Mouse (Mus musculus) hindbrain, embryonic 16.5 days (tissue): ENCODE data around the gene Med15. TPM values are rescaled to one million over a fixed set of nuclear protein-coding genes. Genes with fewer than 3 reads are reported as not detected.

Experiments
- ATAC-seq: fragments of 200-750 bp; cut with Nextera tagmentation; 2 replicates; pipeline ENCODE4 v1.8.0; 2017; ENCODE audit warnings: moderate TSS enrichment, moderate library complexity
- H3K27ac ChIP-seq: fragments of 300-500 bp; sonication (generic); 2 replicates; pipeline ENCODE4 v1.5.1; 2014; ENCODE audit warnings: low read depth, mild to moderate bottlenecking, control low read depth, low read length, moderate library complexity
- H3K27me3 ChIP-seq: fragments of 300-500 bp; sonication (generic); replicated peaks from 2 replicates; pipeline ENCODE4 v1.6.1; 2014; ENCODE audit warnings: low read length; ENCODE audit not compliant: control insufficient read depth, insufficient read depth
- H3K36me3 ChIP-seq: fragments of 300-500 bp; sonication (generic); 2 replicates; pipeline ENCODE4 v1.6.1; 2014; ENCODE audit warnings: mild to moderate bottlenecking, low read length, moderate library complexity, mixed read lengths; ENCODE audit not compliant: control insufficient read depth, insufficient read depth
- H3K4me1 ChIP-seq: fragments of 300-500 bp; sonication (generic); 2 replicates; pipeline ENCODE4 v1.6.1; 2014; ENCODE audit warnings: low read depth, low read length; ENCODE audit not compliant: control insufficient read depth, insufficient read depth
- H3K4me2 ChIP-seq: fragments of 300-500 bp; sonication (generic); 2 replicates; pipeline ENCODE4 v1.6.1; 2014; ENCODE audit warnings: mild to moderate bottlenecking, low read length, control low read depth, moderate library complexity
- H3K4me3 ChIP-seq: fragments of 300-500 bp; sonication (generic); 2 replicates; pipeline ENCODE4 v1.5.1; 2014; ENCODE audit warnings: mild to moderate bottlenecking, low read length, control low read depth, moderate library complexity
- H3K9ac ChIP-seq: fragments of 300-500 bp; sonication (generic); 2 replicates; pipeline ENCODE4 v1.6.1; 2014; ENCODE audit warnings: low read depth, mild to moderate bottlenecking, control low read depth, low read length, moderate library complexity
- H3K9me3 ChIP-seq: fragments of 300-500 bp; sonication (generic); 2 replicates; pipeline ENCODE4 v1.6.1; 2014; ENCODE audit warnings: mild to moderate bottlenecking, low read length, moderate library complexity; ENCODE audit not compliant: control insufficient read depth
- WGBS: fragments of 180-500 bp; shearing (Covaris S2); extraction: QIAGEN DNeasy Blood & Tissue Kit; methylation state at CpG from one replicate; pipeline ENCODE4 v1.1.7; 2014; 5-methylcytosine and 5-hydroxymethylcytosine counted together
- polyA plus RNA-seq: library from polyadenylated mRNA; unstranded; fragments of >200 nt; fragmentation: Nextera tagmentation; extraction: Ambion mirVana; gene quantifications from 2 replicates; pipeline ENCODE4 v1.2.1, GENCODE M21; 2015

The Med15 gene
- polyA plus RNA-seq, 1 experiment from 2014 or later, result 43.2 TPM

- Histone ChIP-seq H3K27me3 (no peaks in the 10 kb centered on the region), H3K36me3 (no peaks in the 10 kb centered on the region), H3K9me3 (no peaks in the 10 kb centered on the region), H3K4me1 (peaks cover 23% of the 10 kb centered on the region), H3K27ac (peak overlapping the region; percentile 83), H3K4me2 (peak overlapping the region; percentile 65), H3K4me3 (peak overlapping the region; percentile 65), H3K9ac (peak overlapping the region; percentile 91)
- under 1% methylated on average over 53 of the region's 54 CpGs for WGBS
- peak; percentile 70 for ATAC-seq
These were observed 27.2 kb upstream of the Med15 start for GRCm38 (mm10) chr16:17759813-17760321.

GRCm38 (mm10) chr16:17759344-17759773, 26.7 kb upstream of the Med15 start, which contains the start of gene Klhl22:
Gene Klhl22, plus strand, starts transcription at chr16:17759618.
- Histone ChIP-seq H3K4me2 (peak within 1 kb of the TSS; percentile 65), H3K9ac (peak within 1 kb of the TSS; percentile 91), H3K9me3 (no peaks in the 10 kb centered on the region), H3K27me3 (no peaks in the 10 kb centered on the region), H3K27ac (peak within 1 kb of the TSS; percentile 83), H3K4me3 (peak within 1 kb of the TSS; percentile 65), H3K4me1 (peaks cover 23% of the 10 kb centered on the region), H3K36me3 (no peaks in the 10 kb centered on the region)
- ATAC-seq, result peak; percentile 94
- 2% methylated on average over 25 of the region's 28 CpGs for WGBS

GRCm38 (mm10) chr16:17758902-17759301, 26.2 kb upstream of the Med15 start:
- no peaks in the 10 kb centered on the region for H3K27me3 ChIP-seq
- peak overlapping the region; percentile 65 for H3K4me3 ChIP-seq
- H3K9ac ChIP-seq, result peak overlapping the region; percentile 65
- H3K27ac ChIP-seq, result peak overlapping the region; percentile 62
- peaks cover 19% of the 10 kb centered on the region for H3K4me1 ChIP-seq
- no peaks in the 10 kb centered on the region for H3K36me3 ChIP-seq
- no peak for ATAC-seq
- 44% methylated on average over 9 of the region's 9 CpGs for WGBS
- no peaks in the 10 kb centered on the region for H3K9me3 ChIP-seq
- H3K4me2 ChIP-seq, result peak overlapping the region; percentile 65

GRCm38 (mm10) chr16:17757756-17758155, 25.1 kb upstream of the Med15 start:
- H3K27me3 ChIP-seq, result no peaks in the 10 kb centered on the region
- WGBS, result 100% methylated on average over 1 of the region's 1 CpGs
- no peak overlapping the region for H3K9ac ChIP-seq
- H3K36me3 ChIP-seq, result no peaks in the 10 kb centered on the region
- no peaks in the 10 kb centered on the region for H3K9me3 ChIP-seq
- peaks cover 19% of the 10 kb centered on the region for H3K4me1 ChIP-seq
- H3K27ac ChIP-seq, result no peak overlapping the region
- H3K4me3 ChIP-seq, result no peak overlapping the region
- ATAC-seq, result no peak
- no peak overlapping the region for H3K4me2 ChIP-seq

GRCm38 (mm10) chr16:17753686-17754085, 21.0 kb upstream of the Med15 start:
- no peak for ATAC-seq
- H3K36me3 ChIP-seq, result no peaks in the 10 kb centered on the region
- no peak overlapping the region for H3K4me3 ChIP-seq
- 44% methylated on average over 1 of the region's 1 CpGs for WGBS
- no peak overlapping the region for H3K27ac ChIP-seq
- no peaks in the 10 kb centered on the region for H3K27me3 ChIP-seq
- no peak overlapping the region for H3K9ac ChIP-seq
- H3K4me1 ChIP-seq, result 0 out of 2 replicates have a peak, but pooled peaks cover under 1% of the 10 kb centered on the region
- no peaks in the 10 kb centered on the region for H3K9me3 ChIP-seq
- H3K4me2 ChIP-seq, result no peak overlapping the region

- Histone ChIP-seq H3K4me3 (no peak overlapping the region), H3K9me3 (no peaks in the 10 kb centered on the region), H3K4me1 (no peaks in the 10 kb centered on the region), H3K36me3 (no peaks in the 10 kb centered on the region), H3K27me3 (no peaks in the 10 kb centered on the region), H3K9ac (no peak overlapping the region; the same call in 1 of the 2 replicates), H3K27ac (no peak overlapping the region), H3K4me2 (no peak overlapping the region)
- no peak for ATAC-seq
- WGBS, result 37% methylated on average over 3 of the region's 3 CpGs
These were observed 20.3 kb upstream of the Med15 start for GRCm38 (mm10) chr16:17753001-17753400.

- no peak overlapping the region for H3K4me3 ChIP-seq
- H3K27me3 ChIP-seq, result no peaks in the 10 kb centered on the region
- no peaks in the 10 kb centered on the region for H3K4me1 ChIP-seq
- ATAC-seq, result no peak
- no peaks in the 10 kb centered on the region for H3K36me3 ChIP-seq
- H3K9ac ChIP-seq, result no peak overlapping the region
- no peak overlapping the region for H3K27ac ChIP-seq
- H3K9me3 ChIP-seq, result no peaks in the 10 kb centered on the region
- 84% methylated on average over 2 of the region's 2 CpGs for WGBS
- no peak overlapping the region for H3K4me2 ChIP-seq
These were observed 12.4 kb upstream of the Med15 start for GRCm38 (mm10) chr16:17745067-17745466.

GRCm38 (mm10) chr16:17744536-17744935, 11.8 kb upstream of the Med15 start:
- Histone ChIP-seq H3K4me2 (no peak overlapping the region), H3K9me3 (no peaks in the 10 kb centered on the region), H3K4me1 (no peaks in the 10 kb centered on the region), H3K27me3 (no peaks in the 10 kb centered on the region), H3K9ac (no peak overlapping the region), H3K4me3 (no peak overlapping the region), H3K27ac (no peak overlapping the region), H3K36me3 (no peaks in the 10 kb centered on the region)
- 20% methylated on average over 1 of the region's 1 CpGs for WGBS
- ATAC-seq, result no peak

- WGBS, result 54% methylated on average over 4 of the region's 4 CpGs
- no peak for ATAC-seq
- Histone ChIP-seq H3K4me3 (no peak overlapping the region), H3K9ac (no peak overlapping the region), H3K36me3 (no peaks in the 10 kb centered on the region), H3K27ac (no peak overlapping the region), H3K4me2 (no peak overlapping the region), H3K27me3 (no peaks in the 10 kb centered on the region), H3K9me3 (no peaks in the 10 kb centered on the region), H3K4me1 (no peaks in the 10 kb centered on the region)
These were observed 10.6 kb upstream of the Med15 start for GRCm38 (mm10) chr16:17743279-17743678.
